Mouse (Mus musculus): Measurements from ENCODE around the gene Bub1b.

DNA sequence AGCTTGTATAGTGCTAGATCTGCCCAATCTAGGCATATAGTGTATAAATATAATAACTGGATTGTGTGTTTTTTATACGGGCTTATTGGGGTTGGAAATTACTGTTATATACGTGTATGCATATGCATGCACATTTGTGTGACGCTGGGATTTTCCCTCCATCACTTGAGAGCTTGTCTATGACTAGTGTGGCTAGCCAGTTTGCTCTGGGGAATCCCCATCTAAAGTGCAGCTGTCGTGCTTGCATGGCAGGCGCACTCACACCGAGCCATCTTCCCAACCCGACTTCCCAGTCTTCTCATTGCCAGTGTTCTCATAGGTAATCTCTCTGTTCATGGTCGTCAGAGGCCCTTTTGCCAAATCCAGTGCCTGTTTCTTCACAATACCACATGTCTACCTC is 22.6 kb downstream of the Bub1b start:
- TF ChIP-seq CTCF (IDR thresholded peaks at IDR 0.05; ENCODE audit: low read depth) (no peak), EP300 (IDR thresholded peaks at IDR 0.05; ENCODE audit: low read depth) (no peak)

All from liver, postnatal 0 days (tissue).